Mouse (Mus musculus): ENCODE data around the gene Pik3ca. TPM values are rescaled to one million over a fixed set of nuclear protein-coding genes. Genes with fewer than 3 reads are reported as not detected.

Pik3ca gene
- polyA plus RNA-seq, 1 experiment from 2014 or later = 14.2 TPM

GRCm38 (mm10) chr3:32381556-32381955 is 15.9 kb upstream of the Pik3ca start:
- Histone ChIP-seq H3K4me3 (no peak overlapping the region), H3K4me2 (replicated peaks) (no peak overlapping the region), H3K27me3 (no peaks in the 10 kb centered on the region), H3K27ac (no peak overlapping the region), H3K36me3 (no peaks in the 10 kb centered on the region), H3K9ac (no peak overlapping the region), H3K9me3 (replicated peaks) (no peaks in the 10 kb centered on the region), H3K4me1 (no peaks in the 10 kb centered on the region)
- no peak for ATAC-seq (ENCODE audit: low FRiP score)
- 82% methylated on average over 3 of the region's 3 CpGs for WGBS

DNA sequence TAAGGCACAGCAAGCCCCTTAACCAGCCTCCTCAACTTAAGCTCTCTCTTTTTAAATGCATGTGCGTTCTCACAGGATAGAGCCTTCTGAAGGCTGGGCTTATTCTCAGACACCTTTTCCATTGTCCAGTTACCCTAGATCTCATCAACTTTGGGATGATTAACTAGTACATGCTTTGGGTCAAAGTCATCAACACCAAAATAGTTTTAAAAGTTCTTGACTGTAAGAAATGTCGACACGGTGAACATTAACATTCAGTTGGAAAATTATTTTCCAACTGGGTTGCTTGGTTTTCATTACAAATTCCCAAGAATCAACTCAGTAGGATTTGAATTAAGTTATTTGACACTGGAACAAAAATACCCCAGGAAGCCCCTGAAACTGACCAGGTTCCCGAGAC is 4.6 kb upstream of the Pik3ca start:
- H3K36me3 ChIP-seq = no peaks in the 10 kb centered on the region
- H3K27me3 ChIP-seq = no peaks in the 10 kb centered on the region
- no peak for ATAC-seq (ENCODE audit: low FRiP score)
- H3K4me3 ChIP-seq = no peak overlapping the region
- H3K27ac ChIP-seq = no peak overlapping the region
- H3K4me1 ChIP-seq = peaks cover 5% of the 10 kb centered on the region
- no peak overlapping the region for H3K9ac ChIP-seq
- no peaks in the 10 kb centered on the region for H3K9me3 ChIP-seq (replicated peaks)
- 94% methylated on average over 4 of the region's 4 CpGs for WGBS
- no peak overlapping the region for H3K4me2 ChIP-seq (replicated peaks)

- Histone ChIP-seq H3K36me3 (no peaks in the 10 kb centered on the region), H3K27me3 (no peaks in the 10 kb centered on the region), H3K9ac (no peak overlapping the region), H3K9me3 (replicated peaks) (no peaks in the 10 kb centered on the region), H3K4me2 (replicated peaks) (no peak overlapping the region), H3K4me3 (no peak overlapping the region), H3K27ac (no peak overlapping the region), H3K4me1 (peaks cover 10% of the 10 kb centered on the region)
- WGBS = 90% methylated on average over 8 of the region's 8 CpGs
- ATAC-seq (ENCODE audit: low FRiP score) = no peak
These were observed 3.5 kb upstream of the Pik3ca start for GRCm38 (mm10) chr3:32393986-32394385.

DNA sequence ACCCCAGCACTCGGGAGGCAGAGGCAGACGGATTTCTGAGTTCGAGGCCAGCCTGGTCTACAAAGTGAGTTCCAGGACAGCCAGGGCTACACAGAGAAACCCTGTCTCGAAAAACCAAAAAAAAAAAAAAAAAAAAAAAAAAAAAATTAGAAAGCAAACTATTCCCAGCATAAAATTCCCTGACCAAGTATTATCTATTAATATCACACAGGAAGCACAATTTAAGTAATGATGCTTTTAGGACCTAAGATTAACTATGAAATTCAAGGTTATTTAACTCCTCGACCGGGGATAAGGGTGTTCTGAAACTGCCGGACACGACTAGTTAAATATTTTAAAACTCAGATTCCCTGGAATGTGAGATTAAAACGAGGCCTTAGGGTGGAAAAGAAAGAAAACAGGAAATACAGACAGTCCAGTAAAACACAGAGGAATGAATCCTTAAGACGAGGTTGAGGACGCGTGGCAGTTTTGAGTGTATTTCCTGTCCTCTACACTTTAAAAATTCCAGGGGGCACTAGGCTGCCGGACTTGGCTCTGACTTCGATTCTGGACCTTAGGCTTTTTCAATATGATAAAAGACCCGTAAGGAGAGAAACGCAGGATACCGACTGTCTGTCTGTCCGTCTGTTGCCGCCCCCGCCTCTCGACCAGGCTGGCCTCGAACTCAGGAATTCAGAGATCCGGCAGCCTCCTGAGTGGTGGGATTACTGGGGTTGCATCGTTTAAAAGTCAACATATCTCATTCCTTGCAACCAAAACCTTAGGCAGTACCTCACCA is 1.5 kb upstream of the Pik3ca start:
- peak overlapping the region; percentile 95 for H3K4me3 ChIP-seq
- H3K4me2 ChIP-seq (replicated peaks) = peak overlapping the region; percentile 55
- ATAC-seq (ENCODE audit: low FRiP score) = no peak
- H3K4me1 ChIP-seq = peaks cover 26% of the 10 kb centered on the region
- WGBS = 28% methylated on average over 23 of the region's 24 CpGs
- H3K9me3 ChIP-seq (replicated peaks) = no peaks in the 10 kb centered on the region
- no peaks in the 10 kb centered on the region for H3K36me3 ChIP-seq
- no peaks in the 10 kb centered on the region for H3K27me3 ChIP-seq
- peak overlapping the region; percentile 97 for H3K27ac ChIP-seq
- H3K9ac ChIP-seq = peak overlapping the region; percentile 56; the same call in 1 of the 2 replicates

DNA sequence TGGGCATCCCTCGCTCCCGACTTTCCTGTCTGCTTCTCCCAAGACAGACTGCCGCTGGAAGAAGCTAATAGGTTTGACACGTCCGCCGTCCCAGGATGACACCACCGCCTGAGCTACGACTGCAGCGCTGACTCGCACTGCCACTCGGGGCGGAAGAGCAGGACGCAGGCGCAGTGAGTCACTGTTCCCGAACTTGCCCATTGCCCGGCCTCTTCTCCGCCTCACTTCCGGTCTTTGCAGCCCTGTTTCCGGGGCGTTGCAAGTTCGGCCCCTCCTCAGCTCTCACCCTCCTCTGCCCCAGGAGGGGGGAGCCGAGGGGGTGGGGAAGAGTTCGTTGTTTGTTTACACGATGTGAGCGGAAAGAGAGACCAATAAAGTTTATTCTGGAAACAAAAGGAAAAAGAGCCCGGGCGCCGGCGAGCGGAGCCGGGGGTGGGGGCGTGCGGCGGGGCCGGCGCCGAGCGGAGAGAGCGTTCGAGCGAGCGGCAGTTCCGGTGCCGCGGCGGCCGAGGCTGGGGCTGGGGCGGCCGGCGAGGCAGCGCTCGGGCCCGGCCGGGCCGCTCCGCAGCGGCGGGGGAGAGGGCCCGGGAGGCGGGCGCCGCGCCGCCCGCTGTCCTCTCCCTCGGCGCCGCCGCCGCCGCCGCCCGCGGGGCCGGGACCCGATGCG is 544 bp upstream of the Pik3ca start:
- peaks cover 29% of the 10 kb centered on the region for H3K4me1 ChIP-seq
- H3K27me3 ChIP-seq = no peaks in the 10 kb centered on the region
- ATAC-seq (ENCODE audit: low FRiP score) = peak; percentile 98
- peak overlapping the region; percentile 97 for H3K27ac ChIP-seq
- H3K36me3 ChIP-seq = no peaks in the 10 kb centered on the region
- H3K9ac ChIP-seq = peak overlapping the region; percentile 97
- H3K9me3 ChIP-seq (replicated peaks) = no peaks in the 10 kb centered on the region
- under 1% methylated on average over 55 of the region's 77 CpGs for WGBS
- H3K4me2 ChIP-seq (replicated peaks) = peak overlapping the region; percentile 66
- peak overlapping the region; percentile 95 for H3K4me3 ChIP-seq

GRCm38 (mm10) chr3:32398175-32398538 is 686 bp downstream of the Pik3ca start:
- H3K27ac ChIP-seq = peak overlapping the region; percentile 97
- no peaks in the 10 kb centered on the region for H3K27me3 ChIP-seq
- H3K4me1 ChIP-seq = peaks cover 31% of the 10 kb centered on the region
- peak overlapping the region; percentile 66 for H3K4me2 ChIP-seq (replicated peaks)
- H3K36me3 ChIP-seq = no peaks in the 10 kb centered on the region
- H3K9ac ChIP-seq = peak overlapping the region; percentile 97
- under 1% methylated on average over 7 of the region's 7 CpGs for WGBS
- H3K9me3 ChIP-seq (replicated peaks) = no peaks in the 10 kb centered on the region
- ATAC-seq (ENCODE audit: low FRiP score) = no peak
- H3K4me3 ChIP-seq = peak overlapping the region; percentile 95

- WGBS = 49% methylated on average over 4 of the region's 4 CpGs
- Histone ChIP-seq H3K4me3 (peak overlapping the region; percentile 7; the same call in 1 of the 2 replicates), H3K4me1 (peaks cover 31% of the 10 kb centered on the region)
These were observed 1.2 kb downstream of the Pik3ca start for GRCm38 (mm10) chr3:32398623-32399022.

DNA sequence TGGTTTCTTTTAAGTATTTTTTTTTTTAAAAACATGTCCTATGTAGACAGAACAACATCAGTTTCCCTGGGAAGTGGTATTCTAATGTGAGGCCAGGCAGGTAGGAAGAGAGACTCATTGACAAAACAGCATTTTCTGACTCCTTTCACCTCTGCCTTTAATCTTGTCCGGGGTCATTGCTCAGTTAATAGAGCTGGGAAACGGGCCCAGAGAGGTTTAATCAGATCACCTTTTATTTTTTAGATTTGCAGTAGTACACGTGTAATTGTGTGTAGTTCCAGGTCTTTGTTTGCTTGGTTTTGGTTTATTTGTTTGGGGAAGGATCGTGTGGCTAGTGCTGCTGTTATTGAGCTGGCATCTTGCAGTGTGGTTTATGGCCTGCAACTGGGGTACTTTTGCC is 1.9 kb downstream of the Pik3ca start:
- Histone ChIP-seq H3K36me3 (no peaks in the 10 kb centered on the region), H3K9ac (no peak overlapping the region), H3K27ac (no peak overlapping the region), H3K4me3 (no peak overlapping the region), H3K4me2 (replicated peaks) (no peak overlapping the region; the same call in 1 of the 2 replicates), H3K27me3 (no peaks in the 10 kb centered on the region), H3K4me1 (peaks cover 31% of the 10 kb centered on the region), H3K9me3 (replicated peaks) (no peaks in the 10 kb centered on the region)
- no peak for ATAC-seq (ENCODE audit: low FRiP score)
- WGBS = 58% methylated on average over 4 of the region's 4 CpGs

More at GRCm38 (mm10) chr3:32398623-32399022, 1.2 kb downstream of the Pik3ca start:
- no peak for ATAC-seq (ENCODE audit: low FRiP score)
- no peaks in the 10 kb centered on the region for H3K27me3 ChIP-seq
- no peak overlapping the region for H3K27ac ChIP-seq
- H3K36me3 ChIP-seq = no peaks in the 10 kb centered on the region
- peak overlapping the region; percentile 66 for H3K4me2 ChIP-seq (replicated peaks)
- H3K9ac ChIP-seq = no peak overlapping the region
- H3K9me3 ChIP-seq (replicated peaks) = no peaks in the 10 kb centered on the region

DNA sequence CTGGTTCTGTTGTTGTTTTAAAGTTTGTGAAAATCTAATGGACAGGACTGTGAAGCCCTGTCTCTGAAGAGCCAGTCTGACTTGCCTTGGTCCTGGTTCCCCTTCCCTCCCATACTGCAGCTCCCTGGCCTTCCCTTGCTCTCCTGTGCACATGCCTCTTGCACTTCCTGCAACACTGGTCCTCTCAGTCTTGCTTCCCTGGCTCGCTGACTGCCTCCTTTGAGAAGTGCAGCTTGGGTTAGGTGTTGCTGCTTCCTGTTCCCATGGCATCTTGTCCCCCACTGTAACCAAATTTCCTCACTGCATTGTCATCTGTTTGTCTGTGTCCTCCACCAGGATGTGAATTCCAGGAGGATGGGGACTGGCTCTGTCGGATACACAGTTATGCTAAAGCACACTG is 2.5 kb downstream of the Pik3ca start:
- 0 out of 2 replicates have a peak overlapping the region, but pooled peaks have one; percentile 29 for H3K9ac ChIP-seq
- 65% methylated on average over 2 of the region's 2 CpGs for WGBS
- H3K27me3 ChIP-seq = no peaks in the 10 kb centered on the region
- no peaks in the 10 kb centered on the region for H3K9me3 ChIP-seq (replicated peaks)
- H3K4me2 ChIP-seq (replicated peaks) = no peak overlapping the region
- ATAC-seq (ENCODE audit: low FRiP score) = no peak
- no peaks in the 10 kb centered on the region for H3K36me3 ChIP-seq
- H3K4me3 ChIP-seq = no peak overlapping the region
- H3K27ac ChIP-seq = no peak overlapping the region
- peaks cover 31% of the 10 kb centered on the region for H3K4me1 ChIP-seq

DNA sequence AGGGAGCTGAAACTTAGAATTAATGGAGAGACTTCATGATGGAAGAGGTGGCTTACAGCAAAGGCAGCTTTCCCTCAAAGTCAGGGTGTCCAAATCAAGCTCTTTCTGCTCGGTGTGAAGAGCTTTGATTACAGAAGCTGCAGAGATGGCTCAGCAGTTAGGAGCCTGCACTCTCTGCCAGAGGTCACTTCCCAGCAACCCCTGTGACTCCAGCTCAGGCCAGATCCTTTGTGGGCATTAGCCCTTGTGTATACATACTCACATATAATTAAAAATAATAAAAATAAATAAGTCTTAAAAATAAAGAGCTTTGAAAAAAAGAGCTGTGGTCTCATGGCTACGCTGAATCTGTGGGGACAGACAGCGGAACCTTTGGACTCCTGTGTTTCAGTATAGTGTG is 4.1 kb downstream of the Pik3ca start:
- H3K9me3 ChIP-seq (replicated peaks) = no peaks in the 10 kb centered on the region
- H3K4me2 ChIP-seq (replicated peaks) = no peak overlapping the region
- H3K27ac ChIP-seq = no peak overlapping the region
- H3K36me3 ChIP-seq = no peaks in the 10 kb centered on the region
- no peak overlapping the region for H3K9ac ChIP-seq
- no peak overlapping the region for H3K4me3 ChIP-seq
- ATAC-seq (ENCODE audit: low FRiP score) = no peak
- peaks cover 27% of the 10 kb centered on the region for H3K4me1 ChIP-seq
- 78% methylated on average over 3 of the region's 3 CpGs for WGBS
- H3K27me3 ChIP-seq = no peaks in the 10 kb centered on the region

- Histone ChIP-seq H3K4me3 (no peak overlapping the region), H3K36me3 (no peaks in the 10 kb centered on the region), H3K9me3 (replicated peaks) (no peaks in the 10 kb centered on the region), H3K4me1 (peaks cover 27% of the 10 kb centered on the region), H3K4me2 (replicated peaks) (no peak overlapping the region), H3K27me3 (no peaks in the 10 kb centered on the region), H3K9ac (no peak overlapping the region), H3K27ac (no peak overlapping the region)
- 82% methylated on average over 7 of the region's 7 CpGs for WGBS
- no peak for ATAC-seq (ENCODE audit: low FRiP score)
These were observed 5.8 kb downstream of the Pik3ca start for GRCm38 (mm10) chr3:32402990-32403885.

- H3K27ac ChIP-seq = no peak overlapping the region
These were observed 8.2 kb downstream of the Pik3ca start for GRCm38 (mm10) chr3:32405699-32406098.

More at GRCm38 (mm10) chr3:32405699-32406098, 8.2 kb downstream of the Pik3ca start:
- Histone ChIP-seq H3K4me2 (replicated peaks) (no peak overlapping the region), H3K4me3 (no peak overlapping the region), H3K9me3 (replicated peaks) (no peaks in the 10 kb centered on the region), H3K4me1 (peaks cover 6% of the 10 kb centered on the region; the same call in 1 of the 2 replicates), H3K9ac (no peak overlapping the region), H3K27me3 (no peaks in the 10 kb centered on the region), H3K36me3 (no peaks in the 10 kb centered on the region)
- no peak for ATAC-seq (ENCODE audit: low FRiP score)
- 100% methylated on average over 1 of the region's 1 CpGs for WGBS
